Mouse (Mus musculus) limb, embryonic 14.5 days (tissue): ENCODE measurements around the gene Ifna7. TPM values are rescaled to one million over a fixed set of nuclear protein-coding genes. Genes with fewer than 3 reads are reported as not detected.
"Not testable (repeated sequence)": the region's sequence is repeated elsewhere in the genome, so short reads cannot be mapped to it uniquely, and the experiment has no call there.

ENCODE experiments used
- ATAC-seq: fragments of 200-750 bp; cut with Nextera tagmentation; 2 replicates; pipeline ENCODE4 v1.8.0; 2017; ENCODE audit warnings: low read depth, moderate number of reproducible peaks, moderate TSS enrichment; ENCODE audit not compliant: low FRiP score
- DNase-seq: peaks from one replicate; pipeline ENCODE4 v3.0.0-alpha.2; 2015; ENCODE audit warnings: low spot score
- H3K27ac ChIP-seq: fragments of 300-500 bp; sonication (generic); replicated peaks from 2 replicates; pipeline ENCODE4 v1.5.1; 2014; ENCODE audit warnings: low read depth, mild to moderate bottlenecking, low read length, moderate library complexity, mixed read lengths
- H3K27me3 ChIP-seq: fragments of 300-500 bp; sonication (generic); 2 replicates; pipeline ENCODE4 v1.6.1; 2014; ENCODE audit warnings: low read length, mixed read lengths; ENCODE audit not compliant: control insufficient read depth, insufficient read depth
- H3K36me3 ChIP-seq: fragments of 300-500 bp; sonication (generic); 2 replicates; pipeline ENCODE4 v1.6.1; 2014; ENCODE audit warnings: mild to moderate bottlenecking, low read length, moderate library complexity, mixed read lengths; ENCODE audit not compliant: control insufficient read depth, insufficient read depth
- H3K4me1 ChIP-seq: fragments of 300-500 bp; sonication (generic); 2 replicates; pipeline ENCODE4 v1.6.1; 2014; ENCODE audit warnings: antibody characterized with exemption, low read length, mixed read lengths; ENCODE audit not compliant: control insufficient read depth, insufficient read depth
- H3K4me2 ChIP-seq: fragments of 300-500 bp; sonication (generic); replicated peaks from 2 replicates; pipeline ENCODE4 v1.6.1; 2014; ENCODE audit warnings: low read depth, mild to moderate bottlenecking, low read length, moderate library complexity; ENCODE audit not compliant: severe bottlenecking
- H3K4me3 ChIP-seq: fragments of 300-500 bp; sonication (generic); replicated peaks from 2 replicates; pipeline ENCODE4 v1.5.1; 2014; ENCODE audit warnings: low read length
- H3K9ac ChIP-seq: fragments of 300-500 bp; sonication (generic); 2 replicates; pipeline ENCODE4 v1.6.1; 2014; ENCODE audit warnings: mild to moderate bottlenecking, low read depth, low read length, moderate library complexity; ENCODE audit not compliant: severe bottlenecking
- H3K9me3 ChIP-seq: fragments of 300-500 bp; sonication (generic); 2 replicates; pipeline ENCODE4 v1.6.1; 2016; ENCODE audit warnings: low read length; ENCODE audit not compliant: control insufficient read depth
- POLR2A ChIP-seq: fragments of 200-500 bp; IDR thresholded peaks from 2 replicates; pipeline ENCODE4 v1.8.0; 2012; ENCODE audit warnings: inconsistent platforms, mild to moderate bottlenecking, moderate library complexity, borderline replicate concordance; ENCODE audit not compliant: insufficient read depth, insufficient read length; ENCODE audit errors: extremely low read depth
- WGBS: fragments of 180-500 bp; shearing (Covaris S2); extraction: QIAGEN DNeasy Blood & Tissue Kit; methylation state at CpG from one replicate; pipeline ENCODE4 v1.1.7; 2014; 5-methylcytosine and 5-hydroxymethylcytosine counted together
- polyA plus RNA-seq, 2 experiments: library from polyadenylated mRNA; depleted of rRNA in 1 of 2; stranded (reverse) in 1 of 2; unstranded in 1 of 2; fragments of >200 nt; fragmentation: Nextera tagmentation in 1 of 2; extraction: Ambion mirVana in 1 of 2; gene quantifications; 2 replicates each; pipeline versions ENCODE4 v1.2.1 to v1.2.3; 2012 to 2014

Gene Ifna7
- polyA plus RNA-seq, 2 experiments: not detected

- Histone ChIP-seq H3K27me3 (no peaks in the 10 kb centered on the region), H3K27ac (no peak within 1 kb of the TSS), H3K9ac (no peak within 1 kb of the TSS), H3K4me3 (no peak within 1 kb of the TSS), H3K4me2 (no peak within 1 kb of the TSS), H3K9me3 (no peaks in the 10 kb centered on the region), H3K4me1 (no peaks in the 10 kb centered on the region), H3K36me3 (no peaks in the 10 kb centered on the region)
- DNase-seq (no peak), ATAC-seq (no peak)
- 75% methylated on average over 1 of the region's 1 CpGs for WGBS
- no peak for TF ChIP-seq POLR2A
These were observed 3.6 kb downstream of the Ifna7 start, which contains the start of gene Ifna11 for GRCm38 (mm10) chr4:88819659-88820058. TSS of gene Ifna11 (plus strand) at chr4:88819959.

- H3K9me3 ChIP-seq: no peaks in the 10 kb centered on the region
- no peaks in the 10 kb centered on the region for H3K27me3 ChIP-seq
- 23% methylated on average over 4 of the region's 4 CpGs for WGBS
- H3K4me2 ChIP-seq: no peak overlapping the region
- no peaks in the 10 kb centered on the region for H3K36me3 ChIP-seq
- TF ChIP-seq POLR2A: no peak
- H3K4me1 ChIP-seq: no peaks in the 10 kb centered on the region
- no peak overlapping the region for H3K27ac ChIP-seq
- H3K4me3 ChIP-seq: no peak overlapping the region
- peak; percentile 11 for DNase-seq
- no peak for ATAC-seq
- H3K9ac ChIP-seq: no peak overlapping the region
These were observed 7.0 kb downstream of the Ifna7 start for GRCm38 (mm10) chr4:88822995-88823394.

GRCm38 (mm10) chr4:88827116-88827515 is 11.1 kb downstream of the Ifna7 start, which contains the start of gene Ifna6:
TSS of gene Ifna6 (plus strand) at chr4:88827416.
- not testable (repeated sequence) for H3K27me3 ChIP-seq, H3K4me1 ChIP-seq, H3K9me3 ChIP-seq, H3K4me2 ChIP-seq, ATAC-seq, H3K27ac ChIP-seq, H3K4me3 ChIP-seq, H3K36me3 ChIP-seq, H3K9ac ChIP-seq, DNase-seq

GRCm38 (mm10) chr4:88830523-88830922 is 14.5 kb downstream of the Ifna7 start:
- Histone ChIP-seq H3K4me3 (no peak overlapping the region), H3K27ac (no peak overlapping the region), H3K27me3 (no peaks in the 10 kb centered on the region), H3K9ac (no peak overlapping the region), H3K36me3 (no peaks in the 10 kb centered on the region), H3K4me1 (no peaks in the 10 kb centered on the region), H3K9me3 (no peaks in the 10 kb centered on the region), H3K4me2 (no peak overlapping the region)
- 24% methylated on average over 4 of the region's 4 CpGs for WGBS
- TF ChIP-seq POLR2A: no peak
- DNase-seq (peak; percentile 21), ATAC-seq (no peak)

GRCm38 (mm10) chr4:88835225-88835624 is 19.2 kb downstream of the Ifna7 start, which contains the start of gene Ifna5:
TSS of gene Ifna5 (plus strand) at chr4:88835525.
- 63% methylated on average over 1 of the region's 1 CpGs for WGBS
- H3K27me3 ChIP-seq, DNase-seq, H3K27ac ChIP-seq, H3K9me3 ChIP-seq, H3K36me3 ChIP-seq, H3K4me1 ChIP-seq, H3K4me2 ChIP-seq, ATAC-seq, H3K4me3 ChIP-seq, H3K9ac ChIP-seq: not testable (repeated sequence)

- 44% methylated on average over 3 of the region's 3 CpGs for WGBS
- H3K27ac ChIP-seq: no peak overlapping the region
- no peak for TF ChIP-seq POLR2A
- no peaks in the 10 kb centered on the region for H3K4me1 ChIP-seq
- no peak overlapping the region for H3K4me2 ChIP-seq
- H3K4me3 ChIP-seq: no peak overlapping the region
- H3K27me3 ChIP-seq: no peaks in the 10 kb centered on the region
- no peaks in the 10 kb centered on the region for H3K9me3 ChIP-seq
- H3K36me3 ChIP-seq: no peaks in the 10 kb centered on the region
- no peak overlapping the region for H3K9ac ChIP-seq
- DNase-seq: peak; percentile 10
- no peak for ATAC-seq
These were observed 22.8 kb downstream of the Ifna7 start for GRCm38 (mm10) chr4:88838828-88839227.
